Mouse (Mus musculus): ENCODE data around the gene Shox2. TPM values are rescaled to one million over a fixed set of nuclear protein-coding genes. Genes with fewer than 3 reads are reported as not detected.

Gene Shox2
- polyA plus RNA-seq (2017; shearing (Covaris generic)), result not detected

- no peak for ATAC-seq
Observed at GRCm38 (mm10) chr3:66981706-66982105, at the start of gene Shox2. Shox2 (minus strand) TSS chr3:66981771.

GRCm38 (mm10) chr3:66996820-66997219 is 15.2 kb upstream of the Shox2 start:
- ATAC-seq, result no peak

DNA sequence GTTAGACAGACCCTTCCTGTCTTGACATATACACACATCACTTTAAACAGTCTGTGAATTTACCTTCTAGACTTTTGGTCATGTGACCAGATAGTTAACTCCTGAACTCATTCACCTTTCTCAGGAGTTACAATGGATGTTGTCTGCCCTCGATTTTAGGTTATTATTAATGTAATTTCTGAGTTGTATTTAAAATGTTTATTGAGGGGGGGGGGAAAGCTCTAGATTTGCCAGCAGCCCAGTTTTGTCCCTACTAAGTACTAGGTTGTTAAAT is 4.7 kb upstream of the Shox2 start:
- ATAC-seq, result no peak

DNA sequence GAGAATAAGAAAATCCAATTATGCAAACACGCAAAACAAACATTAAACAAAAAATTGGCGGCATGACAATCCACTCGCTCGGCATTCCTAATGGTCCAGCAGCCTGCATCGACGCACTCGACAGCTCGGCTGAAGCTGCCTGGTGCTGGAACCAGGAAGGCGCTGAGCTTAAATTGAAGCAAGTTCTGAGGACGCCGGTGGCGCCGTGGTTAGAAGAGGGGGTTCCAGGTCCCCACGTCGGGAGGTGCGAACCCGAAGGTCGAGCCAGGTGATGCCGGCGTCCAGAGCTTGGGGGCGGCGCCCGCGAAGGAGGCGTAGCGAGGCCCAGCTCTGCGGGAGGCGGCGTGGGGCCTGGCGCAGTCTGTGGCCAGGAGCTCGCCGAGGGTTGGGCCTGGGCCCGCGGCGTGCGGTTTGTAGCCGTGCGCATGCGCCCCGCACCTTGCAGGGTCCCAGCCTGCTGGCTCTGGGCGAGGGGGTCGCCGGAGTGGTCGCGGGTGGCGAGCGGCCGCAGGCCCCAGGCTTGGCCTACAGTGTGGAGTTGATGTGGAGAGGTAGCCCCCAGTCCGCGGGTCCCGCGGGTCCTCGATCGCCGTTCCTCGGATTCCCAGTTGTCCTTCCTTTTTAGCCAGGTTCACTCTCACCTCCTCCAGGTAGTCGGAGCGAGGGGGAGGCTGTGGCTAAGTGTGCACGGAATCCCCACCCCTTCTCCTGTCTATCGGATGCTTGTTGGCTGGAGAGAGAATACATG is 4.1 kb upstream of the Shox2 start:
- peak; percentile 78 for ATAC-seq

DNA sequence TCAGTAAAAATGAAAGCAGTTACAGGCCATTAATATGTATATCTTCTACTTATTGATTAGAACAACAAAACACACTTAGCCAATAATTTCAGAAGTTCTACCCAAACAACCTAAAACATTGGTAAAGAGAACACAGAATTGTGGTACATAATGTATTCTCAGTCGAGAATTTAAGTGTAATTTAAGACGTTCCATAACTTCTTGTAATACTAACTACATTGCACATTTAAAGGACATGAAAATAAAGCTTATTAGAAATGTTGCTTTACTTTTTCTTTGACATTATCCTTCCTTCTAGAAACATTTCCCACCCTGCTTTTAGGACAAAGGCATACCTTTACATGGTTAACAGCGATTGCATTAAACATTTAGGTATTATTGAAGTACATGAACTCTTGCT is 1.9 kb upstream of the Shox2 start:
- ATAC-seq, result no peak

DNA sequence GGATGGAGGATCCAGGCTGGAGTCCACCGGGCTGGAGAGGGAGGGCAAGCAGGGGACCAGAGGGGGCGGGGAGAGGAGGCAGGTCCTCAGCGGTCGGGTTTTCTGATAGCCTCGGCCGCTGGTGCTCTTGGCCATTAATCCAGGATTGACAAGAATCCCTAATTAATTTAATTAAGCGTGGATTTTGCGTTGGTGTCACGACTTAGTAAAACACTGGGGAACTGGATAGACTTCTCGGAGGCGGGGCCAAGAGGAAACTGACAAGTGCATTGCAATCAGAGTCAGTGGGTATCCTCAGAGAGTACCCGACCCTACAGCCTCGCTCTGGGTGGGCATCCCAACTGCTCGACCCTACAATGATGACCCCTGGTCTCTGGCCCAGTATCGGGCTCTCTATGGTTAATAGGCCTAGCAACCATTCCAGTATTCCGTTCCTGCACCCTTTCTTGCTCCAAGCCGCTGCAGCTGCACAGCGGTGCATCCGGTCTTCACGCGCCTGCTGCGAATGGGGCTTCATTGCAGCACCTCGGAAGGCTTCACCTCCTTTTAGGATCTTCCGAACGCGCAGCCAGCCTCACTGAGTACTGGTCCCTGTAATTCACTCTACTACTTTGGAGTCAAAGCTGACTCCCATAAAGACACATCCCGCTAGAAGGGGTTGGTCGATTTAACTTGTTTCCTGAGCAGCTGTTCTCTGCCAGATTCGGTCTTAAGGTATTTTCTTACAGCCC is 775 bp upstream of the Shox2 start:
- ATAC-seq, result peak; percentile 55

DNA sequence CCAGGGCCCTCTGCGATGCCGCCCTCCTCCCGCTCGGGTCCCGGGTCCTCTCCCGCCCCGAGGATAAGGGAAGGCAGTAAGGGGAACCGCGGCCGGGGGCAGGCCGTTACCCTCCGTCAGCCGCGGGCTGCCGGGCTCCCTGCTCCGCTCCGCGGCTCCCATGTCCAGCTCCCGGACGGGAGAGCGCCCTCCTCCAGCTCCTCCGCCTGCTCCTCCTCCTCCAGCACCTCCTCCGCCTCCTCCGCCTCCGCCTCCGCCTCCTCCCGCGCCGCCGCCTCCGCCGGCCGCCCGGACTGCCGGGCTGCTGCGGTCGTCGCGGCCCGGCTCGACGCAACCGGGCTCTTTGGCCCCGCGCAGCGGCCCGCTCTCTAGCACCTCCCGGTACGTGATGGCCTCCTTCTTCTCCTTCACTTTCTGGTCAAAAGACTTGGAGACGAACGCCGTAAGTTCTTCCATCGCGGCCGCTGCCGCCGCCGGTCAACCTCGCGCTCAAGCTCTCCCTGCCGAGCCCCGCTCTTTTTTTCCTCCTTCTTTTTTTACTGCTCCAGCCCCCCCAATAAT is 390 bp downstream of the Shox2 start, which contains the start of gene Rsrc1:
TSS of gene Rsrc1 (plus strand) at position 290 of the 561 bp plus-strand sequence.
- ATAC-seq, result no peak

DNA sequence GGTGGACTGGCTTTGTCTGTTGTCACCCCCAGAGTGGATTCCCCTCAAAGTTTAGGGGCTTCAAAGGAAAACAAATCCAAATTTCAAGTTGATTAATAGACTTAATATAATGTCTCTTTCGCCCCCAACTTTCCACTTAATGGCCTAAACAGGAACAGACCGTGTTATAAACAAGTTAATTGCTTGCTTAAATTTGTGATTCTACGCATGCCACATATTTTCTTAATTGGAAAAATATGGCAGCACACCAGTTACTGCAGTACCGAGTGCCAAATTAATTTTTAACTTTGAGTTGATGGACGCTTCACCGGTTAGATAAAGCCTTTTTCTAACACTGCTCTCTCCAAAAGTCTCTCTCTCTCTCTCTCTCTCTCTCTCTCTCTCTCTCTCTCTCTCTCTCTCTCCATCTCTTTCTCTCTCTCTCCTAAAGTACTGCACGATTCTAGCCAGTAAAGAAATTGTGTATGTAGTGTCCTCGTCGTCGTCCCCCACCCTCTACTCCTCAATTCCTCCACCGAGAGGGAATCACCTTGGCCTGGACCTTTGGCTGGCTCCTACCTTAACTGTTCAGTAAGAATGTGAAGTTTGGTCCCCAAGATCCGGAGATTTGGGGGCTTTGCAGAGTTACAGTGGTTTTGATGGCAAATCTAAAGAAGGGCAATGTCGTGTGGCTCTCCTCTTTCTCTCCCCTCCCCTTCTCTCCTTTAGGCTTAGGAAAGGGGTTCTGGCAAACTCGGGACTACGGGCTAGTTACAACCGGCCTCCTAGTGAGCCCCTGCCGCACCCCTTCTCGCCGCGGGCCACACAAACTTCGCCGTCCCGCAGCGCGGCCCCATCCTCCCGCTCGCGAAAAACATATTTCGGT is 1.2 kb downstream of the Shox2 start:
- no peak for ATAC-seq

GRCm38 (mm10) chr3:66979491-66979890 is 2.1 kb downstream of the Shox2 start:
- ATAC-seq, result no peak

DNA sequence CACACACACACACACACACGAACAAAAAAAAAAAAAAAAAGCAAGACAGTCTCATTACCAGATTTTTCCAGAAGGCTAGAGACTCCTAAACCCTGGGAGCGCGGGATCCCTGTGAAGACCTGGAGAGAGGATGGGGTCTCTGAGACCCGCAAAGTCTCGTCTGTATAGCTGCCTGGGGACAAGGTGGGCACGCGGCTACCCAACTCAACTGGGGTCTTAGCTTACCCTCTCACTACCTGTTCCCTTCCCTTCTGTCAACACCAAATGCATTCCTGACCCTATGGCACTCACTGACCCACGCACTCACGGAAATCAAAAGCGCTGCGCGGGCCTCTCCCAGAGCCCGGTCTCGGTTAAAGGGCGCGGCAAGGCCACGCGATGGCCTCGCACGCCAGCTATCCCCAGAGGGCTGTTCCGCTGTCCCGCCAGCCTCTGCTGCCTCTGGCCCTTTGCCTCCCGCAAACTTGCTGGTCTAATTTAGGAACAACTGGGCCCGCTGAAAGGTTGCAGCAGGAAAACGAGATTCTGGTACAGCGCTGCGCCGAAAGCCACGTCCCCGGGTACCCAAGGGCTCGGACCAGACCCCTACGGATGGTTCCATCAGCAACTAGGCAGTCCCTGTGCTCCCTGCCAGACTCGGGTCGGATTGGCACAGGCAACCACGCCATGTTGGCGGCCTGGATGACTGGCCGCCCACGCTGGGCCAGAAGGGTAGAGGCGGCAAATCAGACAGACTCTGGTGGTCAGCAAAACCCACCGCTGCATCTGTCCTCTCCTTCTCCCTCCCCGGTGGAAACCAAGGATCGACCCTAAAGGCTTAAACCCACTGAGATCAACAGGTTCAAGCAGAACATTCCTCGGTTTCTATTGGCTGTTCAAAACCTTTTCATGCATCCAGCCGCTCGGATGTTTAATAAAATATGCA is 2.9 kb downstream of the Shox2 start:
- ATAC-seq, result no peak

GRCm38 (mm10) chr3:66977811-66978456 is 3.6 kb downstream of the Shox2 start:
- ATAC-seq, result no peak

- no peak for ATAC-seq
Observed at GRCm38 (mm10) chr3:66976889-66977615, 4.5 kb downstream of the Shox2 start.

DNA sequence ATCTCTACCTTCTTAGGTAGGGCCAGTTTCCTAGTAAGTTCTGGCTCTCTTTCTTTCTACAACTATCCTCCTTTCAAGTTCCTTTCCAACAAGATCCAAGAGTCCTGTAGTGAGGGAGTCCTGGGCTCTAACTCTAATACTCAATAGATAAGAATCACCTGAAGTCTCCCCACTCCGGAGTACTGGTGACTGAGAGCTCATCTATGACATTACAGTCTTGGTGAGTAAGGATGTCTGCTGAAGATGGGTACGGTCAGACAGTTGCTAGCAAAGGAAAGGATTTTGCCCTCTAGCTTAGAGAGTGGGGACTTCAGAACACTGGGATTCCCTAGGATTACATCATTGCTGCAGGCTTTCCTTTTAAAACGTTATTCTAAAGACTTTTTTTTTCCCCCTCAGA is 7.1 kb downstream of the Shox2 start:
- no peak for ATAC-seq

DNA sequence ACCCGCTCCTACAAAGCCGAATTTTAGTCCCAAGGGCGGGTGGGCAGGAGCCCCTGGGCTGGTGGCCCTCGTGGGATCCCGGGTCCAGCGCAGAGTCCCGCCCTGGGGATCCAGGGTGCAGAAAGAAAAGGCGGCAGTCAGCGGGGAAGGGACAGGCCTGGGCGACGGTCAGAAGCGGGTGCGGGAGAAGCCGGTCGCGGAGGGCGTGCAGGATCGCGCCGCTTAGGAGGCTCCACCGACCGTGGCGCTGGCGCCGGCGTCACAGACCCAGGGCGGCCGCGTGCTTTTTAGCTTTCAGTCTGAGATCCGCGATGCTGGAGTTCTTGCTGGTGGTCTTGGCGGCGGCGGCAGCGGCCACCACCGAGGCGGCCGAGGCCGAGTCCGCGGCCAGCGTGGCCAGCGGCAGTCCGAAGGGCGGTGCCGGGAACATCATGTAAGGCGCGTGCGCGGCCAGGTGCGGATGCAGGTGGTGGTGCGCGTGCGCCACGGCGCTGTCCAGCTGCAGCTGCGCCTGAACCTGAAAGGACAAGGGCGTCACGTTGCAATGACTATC is 8.1 kb downstream of the Shox2 start:
- peak; percentile 75 for ATAC-seq

DNA sequence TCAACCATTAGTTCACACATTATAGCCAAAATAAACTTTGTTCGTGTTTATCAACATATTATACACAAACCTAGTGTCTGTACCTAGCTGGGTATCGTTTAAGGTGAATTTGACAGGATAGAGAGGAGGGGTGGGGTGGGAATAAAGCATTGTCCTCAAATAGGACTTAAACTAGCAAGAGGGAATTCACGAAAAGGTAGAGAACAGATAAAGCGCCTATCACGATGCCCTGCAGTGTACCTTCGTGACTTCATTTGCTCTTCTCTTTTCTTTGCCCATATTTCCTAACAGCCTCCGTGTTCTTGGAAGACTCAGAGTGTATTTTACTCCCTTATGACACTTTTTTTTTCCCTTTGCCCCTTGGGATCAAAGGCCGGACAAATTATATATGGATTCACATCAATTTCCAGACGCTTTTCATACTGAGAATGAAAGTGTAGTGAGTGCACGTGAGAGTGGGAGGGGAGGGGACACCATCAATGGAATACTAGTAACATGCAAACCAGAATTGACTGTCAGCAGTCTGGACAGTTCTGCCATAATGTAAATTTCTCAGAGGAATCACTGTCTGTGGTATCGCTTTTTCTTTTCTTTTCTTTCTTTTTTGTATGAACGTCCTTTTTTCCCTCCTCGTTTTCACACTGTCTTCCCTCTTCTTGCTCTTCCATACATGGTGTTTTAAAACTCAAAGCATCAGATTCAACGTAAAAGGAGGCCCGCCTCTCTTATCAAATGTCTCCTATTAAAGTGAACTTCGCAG is 9.2 kb downstream of the Shox2 start:
- no peak for ATAC-seq

DNA sequence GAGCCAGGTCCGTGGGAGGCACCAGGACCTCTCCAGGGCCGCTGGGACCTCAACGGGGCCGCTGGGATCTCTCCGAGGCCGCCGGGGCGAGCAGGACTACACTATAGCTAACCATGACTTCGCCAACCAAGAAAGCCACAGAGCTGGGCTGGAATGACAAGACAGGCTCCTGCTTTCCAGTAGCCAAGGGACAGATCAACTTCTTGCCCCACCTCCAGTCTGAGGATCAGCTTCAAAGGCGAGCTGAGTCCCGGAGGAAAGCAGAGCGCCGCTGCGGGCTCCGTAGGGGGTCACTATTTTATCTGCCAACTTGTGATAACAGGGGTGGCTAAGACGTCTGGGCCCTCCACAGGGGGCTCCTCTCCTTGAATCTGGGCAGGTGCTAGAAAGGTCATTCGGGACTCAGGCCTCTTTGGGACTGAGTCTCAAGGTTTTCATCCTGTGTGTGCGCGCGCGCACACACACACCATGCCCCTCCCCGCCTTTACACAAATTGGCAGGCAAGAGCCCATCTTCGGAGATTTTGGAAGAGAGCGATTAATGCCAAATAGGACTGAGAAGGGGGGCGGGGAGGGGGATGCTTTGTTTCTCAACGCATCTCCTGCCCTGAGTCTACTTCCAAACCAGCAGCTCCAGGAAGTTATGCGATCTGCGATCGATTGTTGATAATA is 10.8 kb downstream of the Shox2 start:
- no peak for ATAC-seq

DNA sequence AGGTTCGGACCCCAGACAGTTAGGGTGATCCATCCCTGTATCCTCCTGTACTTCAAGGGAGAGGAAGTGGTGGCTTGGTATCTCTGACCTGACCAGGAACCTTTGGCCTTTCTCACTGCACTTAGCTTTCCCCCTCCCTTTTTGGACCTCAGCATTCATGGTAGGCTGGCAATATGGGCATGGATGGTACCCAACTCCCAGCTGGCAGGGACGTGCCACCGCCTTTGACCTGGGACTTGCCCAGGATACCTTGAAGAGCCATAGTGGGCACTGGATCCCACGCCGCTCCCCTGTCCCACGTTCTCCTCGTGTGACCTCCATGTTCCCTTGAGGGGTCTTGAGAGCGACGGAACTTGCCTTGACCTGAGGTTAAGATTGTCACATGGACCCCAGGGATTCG is 11.3 kb downstream of the Shox2 start:
- ATAC-seq, result no peak

DNA sequence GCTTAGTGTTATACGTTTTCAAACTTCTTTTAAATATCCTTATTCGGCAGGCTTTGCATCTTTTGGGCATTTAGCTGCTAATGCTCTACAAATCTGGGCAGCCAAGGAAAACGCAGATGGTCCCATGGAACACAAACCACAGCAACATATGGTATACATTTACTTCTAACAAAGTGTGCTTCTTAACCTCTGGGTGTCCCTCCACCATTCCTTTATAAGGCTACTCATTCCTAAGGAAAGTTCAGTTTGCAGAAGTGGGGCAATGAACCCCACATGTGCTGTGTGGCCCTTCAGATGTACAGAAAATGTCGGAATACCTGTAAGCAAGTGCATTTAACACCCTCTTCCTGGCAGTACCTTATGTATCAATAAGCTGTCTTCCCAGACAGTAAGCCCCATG is 14.1 kb downstream of the Shox2 start:
- ATAC-seq, result no peak

- ATAC-seq, result no peak
Observed at GRCm38 (mm10) chr3:66964884-66965283, 16.7 kb downstream of the Shox2 start.
